Mouse (Mus musculus): Measurements from ENCODE around the gene Arid4b. TPM values are rescaled to one million over a fixed set of nuclear protein-coding genes. Genes with fewer than 3 reads are reported as not detected.

Gene Arid4b
- polyA plus RNA-seq, 1 experiment, result 10.9 TPM

GRCm38 (mm10) chr13:14062209-14063012, 621 bp upstream of the Arid4b start:
- Histone ChIP-seq H3K4me3 (ENCODE audit: control insufficient read depth, low read depth, low read length) (peak overlapping the region; percentile 94), H3K27me3 (ENCODE audit: control insufficient read depth, insufficient read depth, low read length) (no peaks in the 10 kb centered on the region), H3K36me3 (ENCODE audit: control insufficient read depth, insufficient read depth, low read length) (no peaks in the 10 kb centered on the region), H3K4me1 (ENCODE audit: control insufficient read depth, insufficient read depth, low read length) (peaks cover 3% of the 10 kb centered on the region; the same call in 1 of the 2 replicates), H3K27ac (ENCODE audit: control insufficient read depth, insufficient read depth, low read depth, low read length) (peak overlapping the region; percentile 84)
- TF ChIP-seq POLR2A (IDR thresholded peaks at IDR 0.05; ENCODE audit: control insufficient read depth, low read depth, low read length) (no peak), CTCF (IDR thresholded peaks at IDR 0.05; ENCODE audit: control insufficient read depth, insufficient read depth, insufficient replicate concordance, low read depth, low read length) (no peak)

- Histone ChIP-seq H3K4me1 (ENCODE audit: control insufficient read depth, insufficient read depth, low read length) (peaks cover 3% of the 10 kb centered on the region; the same call in 1 of the 2 replicates), H3K27ac (ENCODE audit: control insufficient read depth, insufficient read depth, low read depth, low read length) (peak overlapping the region; percentile 96), H3K4me3 (ENCODE audit: control insufficient read depth, low read depth, low read length) (peak overlapping the region; percentile 94), H3K27me3 (ENCODE audit: control insufficient read depth, insufficient read depth, low read length) (no peaks in the 10 kb centered on the region), H3K36me3 (ENCODE audit: control insufficient read depth, insufficient read depth, low read length) (no peaks in the 10 kb centered on the region)
- TF ChIP-seq CTCF (IDR thresholded peaks at IDR 0.05; ENCODE audit: control insufficient read depth, insufficient read depth, insufficient replicate concordance, low read depth, low read length) (no peak), POLR2A (IDR thresholded peaks at IDR 0.05; ENCODE audit: control insufficient read depth, low read depth, low read length) (no peak)
These were observed 875 bp downstream of the Arid4b start for GRCm38 (mm10) chr13:14063942-14064271.

GRCm38 (mm10) chr13:14064341-14065027, 1.5 kb downstream of the Arid4b start:
- TF ChIP-seq POLR2A (IDR thresholded peaks at IDR 0.05; ENCODE audit: control insufficient read depth, low read depth, low read length) (no peak), CTCF (IDR thresholded peaks at IDR 0.05; ENCODE audit: control insufficient read depth, insufficient read depth, insufficient replicate concordance, low read depth, low read length) (0 out of 2 replicates have a peak, but pooled peaks have one; percentile 6)
- Histone ChIP-seq H3K4me1 (ENCODE audit: control insufficient read depth, insufficient read depth, low read length) (peaks cover 3% of the 10 kb centered on the region; the same call in 1 of the 2 replicates), H3K4me3 (ENCODE audit: control insufficient read depth, low read depth, low read length) (peak overlapping the region; percentile 94), H3K27me3 (ENCODE audit: control insufficient read depth, insufficient read depth, low read length) (no peaks in the 10 kb centered on the region), H3K27ac (ENCODE audit: control insufficient read depth, insufficient read depth, low read depth, low read length) (peak overlapping the region; percentile 96), H3K36me3 (ENCODE audit: control insufficient read depth, insufficient read depth, low read length) (no peaks in the 10 kb centered on the region)

- Histone ChIP-seq H3K27me3 (ENCODE audit: control insufficient read depth, insufficient read depth, low read length) (no peaks in the 10 kb centered on the region), H3K36me3 (ENCODE audit: control insufficient read depth, insufficient read depth, low read length) (no peaks in the 10 kb centered on the region), H3K4me1 (ENCODE audit: control insufficient read depth, insufficient read depth, low read length) (peaks cover 3% of the 10 kb centered on the region; the same call in 1 of the 2 replicates), H3K4me3 (ENCODE audit: control insufficient read depth, low read depth, low read length) (peak overlapping the region; percentile 94), H3K27ac (ENCODE audit: control insufficient read depth, insufficient read depth, low read depth, low read length) (no peak overlapping the region)
- no peak for TF ChIP-seq CTCF (IDR thresholded peaks at IDR 0.05; ENCODE audit: control insufficient read depth, insufficient read depth, insufficient replicate concordance, low read depth, low read length)
These were observed 2.0 kb downstream of the Arid4b start for GRCm38 (mm10) chr13:14065028-14065380.

- no peak for TF ChIP-seq POLR2A (IDR thresholded peaks at IDR 0.05; ENCODE audit: control insufficient read depth, low read depth, low read length)
- Histone ChIP-seq H3K4me1 (ENCODE audit: control insufficient read depth, insufficient read depth, low read length) (peaks cover 3% of the 10 kb centered on the region; the same call in 1 of the 2 replicates), H3K27ac (ENCODE audit: control insufficient read depth, insufficient read depth, low read depth, low read length) (no peak overlapping the region), H3K36me3 (ENCODE audit: control insufficient read depth, insufficient read depth, low read length) (no peaks in the 10 kb centered on the region), H3K27me3 (ENCODE audit: control insufficient read depth, insufficient read depth, low read length) (no peaks in the 10 kb centered on the region), H3K4me3 (ENCODE audit: control insufficient read depth, low read depth, low read length) (no peak overlapping the region)
These were observed 2.7 kb downstream of the Arid4b start for GRCm38 (mm10) chr13:14065701-14066100.

- H3K36me3 ChIP-seq (ENCODE audit: control insufficient read depth, insufficient read depth, low read length), result no peaks in the 10 kb centered on the region
- no peaks in the 10 kb centered on the region; the same call in 1 of the 2 replicates for H3K4me1 ChIP-seq (ENCODE audit: control insufficient read depth, insufficient read depth, low read length)
These were observed 5.0 kb downstream of the Arid4b start for GRCm38 (mm10) chr13:14068035-14068434.

GRCm38 (mm10) chr13:14069291-14069690, 6.3 kb downstream of the Arid4b start:
- H3K27ac ChIP-seq (ENCODE audit: control insufficient read depth, insufficient read depth, low read depth, low read length), result no peak overlapping the region
- no peaks in the 10 kb centered on the region; the same call in 1 of the 2 replicates for H3K4me1 ChIP-seq (ENCODE audit: control insufficient read depth, insufficient read depth, low read length)
- no peak overlapping the region for H3K4me3 ChIP-seq (ENCODE audit: control insufficient read depth, low read depth, low read length)
- TF ChIP-seq CTCF (IDR thresholded peaks at IDR 0.05; ENCODE audit: control insufficient read depth, insufficient read depth, insufficient replicate concordance, low read depth, low read length) (no peak), POLR2A (IDR thresholded peaks at IDR 0.05; ENCODE audit: control insufficient read depth, low read depth, low read length) (no peak)
- no peaks in the 10 kb centered on the region for H3K27me3 ChIP-seq (ENCODE audit: control insufficient read depth, insufficient read depth, low read length)
- no peaks in the 10 kb centered on the region for H3K36me3 ChIP-seq (ENCODE audit: control insufficient read depth, insufficient read depth, low read length)

More at GRCm38 (mm10) chr13:14068035-14068434, 5.0 kb downstream of the Arid4b start:
- H3K4me3 ChIP-seq (ENCODE audit: control insufficient read depth, low read depth, low read length), result no peak overlapping the region
- no peak for TF ChIP-seq CTCF (IDR thresholded peaks at IDR 0.05; ENCODE audit: control insufficient read depth, insufficient read depth, insufficient replicate concordance, low read depth, low read length)
- no peak for TF ChIP-seq POLR2A (IDR thresholded peaks at IDR 0.05; ENCODE audit: control insufficient read depth, low read depth, low read length)
- H3K27ac ChIP-seq (ENCODE audit: control insufficient read depth, insufficient read depth, low read depth, low read length), result no peak overlapping the region
- no peaks in the 10 kb centered on the region for H3K27me3 ChIP-seq (ENCODE audit: control insufficient read depth, insufficient read depth, low read length)
